Mouse (Mus musculus) layer of hippocampus, postnatal 36 days (tissue): ENCODE data around the gene Cnn1. TPM values are rescaled to one million over a fixed set of nuclear protein-coding genes. Genes with fewer than 3 reads are reported as not detected.
A peak's percentile ranks its signal among the peaks of the same experiment; 100 is the strongest.
"Not testable (repeated sequence)": the region's sequence is repeated elsewhere in the genome, so short reads cannot be mapped to it uniquely, and the experiment has no call there.

Experiments
- DNase-seq, 2 experiments: peaks; one replicate each; pipeline ENCODE4 v3.0.0; 2022
- total RNA-seq, 2 experiments: library from RNA; stranded (reverse); gene quantifications; 2 replicates each; pipeline ENCODE4 v1.2.3; 2021

The Cnn1 gene
- total RNA-seq, 2 experiments from 2014 or later = 0.55 to 0.61 TPM

GRCm38 (mm10) chr9:22131226-22131981 is 32.4 kb downstream of the Cnn1 start:
- DNase-seq = no peak

- no peak for DNase-seq
Observed at GRCm38 (mm10) chr9:22132220-22132619, 33.2 kb downstream of the Cnn1 start.

GRCm38 (mm10) chr9:22134246-22134890 is 35.4 kb downstream of the Cnn1 start:
- DNase-seq = no peak

- DNase-seq = no peak
Observed at GRCm38 (mm10) chr9:22134988-22135643, 36.1 kb downstream of the Cnn1 start.

- DNase-seq = no peak
Observed at GRCm38 (mm10) chr9:22135644-22136390, 36.8 kb downstream of the Cnn1 start, which contains the start of gene Acp5. Gene Acp5 (minus strand): TSS chr9:22135711.

- no peak for DNase-seq
Observed at GRCm38 (mm10) chr9:22136765-22137547, 37.9 kb downstream of the Cnn1 start.

- DNase-seq = no peak
Observed at GRCm38 (mm10) chr9:22138480-22138879, 39.5 kb downstream of the Cnn1 start.

GRCm38 (mm10) chr9:22139746-22140145 is 40.7 kb downstream of the Cnn1 start:
- DNase-seq = no peak

GRCm38 (mm10) chr9:22143108-22144037 is 44.4 kb downstream of the Cnn1 start:
- peak; percentile 85 for DNase-seq

- DNase-seq = no peak
Observed at GRCm38 (mm10) chr9:22144304-22144965, 45.4 kb downstream of the Cnn1 start.

- no peak for DNase-seq
Observed at GRCm38 (mm10) chr9:22149426-22150248, 50.6 kb downstream of the Cnn1 start.

GRCm38 (mm10) chr9:22150249-22150693 is 51.3 kb downstream of the Cnn1 start:
- DNase-seq = not testable (repeated sequence)

GRCm38 (mm10) chr9:22150946-22151345 is 51.9 kb downstream of the Cnn1 start:
- no peak for DNase-seq

GRCm38 (mm10) chr9:22153810-22154209 is 54.8 kb downstream of the Cnn1 start:
- DNase-seq = no peak

- peak; percentile 30 to 56 for DNase-seq
Observed at GRCm38 (mm10) chr9:22155614-22156013, 56.6 kb downstream of the Cnn1 start.

GRCm38 (mm10) chr9:22156497-22157245 is 57.7 kb downstream of the Cnn1 start, which contains the start of gene Pigyl:
Gene Pigyl (plus strand): TSS chr9:22156846.
- peak; percentile 97 for DNase-seq

- peak in 1 of 2 experiments; percentile 20 for DNase-seq
Observed at GRCm38 (mm10) chr9:22157516-22158265, 58.7 kb downstream of the Cnn1 start.
